Mouse (Mus musculus) MEL (cell line): ENCODE results near the gene 1700020N01Rik.

Experiments
- CTCF ChIP-seq, 3 experiments: IDR thresholded peaks in 2 of 3; conservative IDR thresholded peaks in 1 of 3; 2 replicates each; pipeline ENCODE4 v1.5.1; 2011 to 2012; ENCODE audit warnings: low read length in 3 of 3, low read depth in 2 of 3, mild to moderate bottlenecking in 2 of 3, improper control_type of control experiment in 1 of 3, inconsistent platforms in 1 of 3, mixed read lengths in 1 of 3, moderate library complexity in 1 of 3; ENCODE audit not compliant: control insufficient read depth in 1 of 3, insufficient read depth in 1 of 3, poor library complexity in 1 of 3, severe bottlenecking in 1 of 3
- GATA1 ChIP-seq: IDR thresholded peaks from 2 replicates; pipeline ENCODE4 v1.6.1; 2011; ENCODE audit warnings: low read depth, low read length, improper control_type of control experiment

GRCm38 (mm10) chr10:21618745-21619508, 26.0 kb downstream of the 1700020N01Rik start:
- TF ChIP-seq CTCF (IDR thresholded peaks at IDR 0.05 in 2 of 3, conservative IDR thresholded peaks at IDR 0.05 in 1 of 3; ENCODE audit: control insufficient read depth in 1 of 3, insufficient read depth in 1 of 3, low read depth in 2 of 3, low read length in 3 of 3, poor library complexity in 1 of 3, severe bottlenecking in 1 of 3), result no peak
- TF ChIP-seq GATA1, result no peak
